Mouse (Mus musculus): Measurements from ENCODE around the gene Ccr7. TPM values are rescaled to one million over a fixed set of nuclear protein-coding genes. Genes with fewer than 3 reads are reported as not detected.
A peak's percentile ranks its signal among the peaks of the same experiment; 100 is the strongest.

Ccr7 gene
- polyA plus RNA-seq, 1 experiment from 2014 or later = 0.64 TPM

DNA sequence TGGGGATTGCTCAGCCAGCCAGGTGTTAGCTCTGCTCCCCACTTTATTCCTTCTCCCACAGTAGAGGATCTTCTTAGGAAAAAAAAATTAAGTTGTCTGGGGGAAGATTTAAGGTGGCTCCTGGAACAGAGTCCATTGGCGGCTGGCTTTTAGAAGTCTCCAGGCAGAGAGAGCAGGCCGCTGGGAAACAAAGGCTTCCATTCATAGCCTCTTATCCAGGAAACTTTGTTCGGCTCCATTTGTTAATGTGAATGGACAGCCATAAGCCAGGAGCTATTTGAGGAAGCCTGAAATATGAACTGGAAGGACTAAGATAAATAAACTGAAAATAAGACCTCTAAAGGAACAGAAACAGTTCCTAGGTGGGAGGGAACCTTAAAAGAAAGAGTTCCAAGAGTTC is 41.8 kb downstream of the Ccr7 start:
- peak; percentile 84 for ATAC-seq
- H3K4me2 ChIP-seq (ENCODE audit: low read depth, low read length) = peak overlapping the region; percentile 25
- H3K4me3 ChIP-seq (ENCODE audit: low read length) = no peak overlapping the region
- no peaks in the 10 kb centered on the region for H3K27me3 ChIP-seq (replicated peaks; ENCODE audit: control insufficient read depth, insufficient read depth, low read length)
- H3K9me3 ChIP-seq (ENCODE audit: control insufficient read depth, low read length) = no peaks in the 10 kb centered on the region
- H3K4me1 ChIP-seq (ENCODE audit: control insufficient read depth, insufficient read depth, low read length) = peaks cover 11% of the 10 kb centered on the region
- H3K27ac ChIP-seq (ENCODE audit: low read length) = peak overlapping the region; percentile 75
- H3K9ac ChIP-seq (ENCODE audit: low read depth, low read length) = no peak overlapping the region
- 3% methylated on average over 3 of the region's 3 CpGs for WGBS
- H3K36me3 ChIP-seq (ENCODE audit: control insufficient read depth, insufficient read depth, low read length) = no peaks in the 10 kb centered on the region

- peak; percentile 52 for ATAC-seq
- Histone ChIP-seq H3K4me2 (ENCODE audit: low read depth, low read length) (peak overlapping the region; percentile 25), H3K9ac (ENCODE audit: low read depth, low read length) (no peak overlapping the region), H3K27ac (ENCODE audit: low read length) (peak overlapping the region; percentile 75), H3K27me3 (replicated peaks; ENCODE audit: control insufficient read depth, insufficient read depth, low read length) (no peaks in the 10 kb centered on the region), H3K9me3 (ENCODE audit: control insufficient read depth, low read length) (no peaks in the 10 kb centered on the region), H3K4me3 (ENCODE audit: low read length) (no peak overlapping the region), H3K36me3 (ENCODE audit: control insufficient read depth, insufficient read depth, low read length) (no peaks in the 10 kb centered on the region), H3K4me1 (ENCODE audit: control insufficient read depth, insufficient read depth, low read length) (peaks cover 11% of the 10 kb centered on the region)
- 21% methylated on average over 5 of the region's 5 CpGs for WGBS
Observed at GRCm38 (mm10) chr11:99112700-99113099, 42.2 kb downstream of the Ccr7 start.

- Histone ChIP-seq H3K4me2 (ENCODE audit: low read depth, low read length) (no peak overlapping the region), H3K27me3 (replicated peaks; ENCODE audit: control insufficient read depth, insufficient read depth, low read length) (no peaks in the 10 kb centered on the region), H3K9me3 (ENCODE audit: control insufficient read depth, low read length) (no peaks in the 10 kb centered on the region), H3K4me1 (ENCODE audit: control insufficient read depth, insufficient read depth, low read length) (peaks cover 20% of the 10 kb centered on the region), H3K4me3 (ENCODE audit: low read length) (no peak overlapping the region), H3K36me3 (ENCODE audit: control insufficient read depth, insufficient read depth, low read length) (no peaks in the 10 kb centered on the region), H3K27ac (ENCODE audit: low read length) (no peak overlapping the region), H3K9ac (ENCODE audit: low read depth, low read length) (no peak overlapping the region)
- ATAC-seq = no peak
- 91% methylated on average over 7 of the region's 7 CpGs for WGBS
Observed at GRCm38 (mm10) chr11:99111631-99112030, 43.2 kb downstream of the Ccr7 start.

- H3K27me3 ChIP-seq (replicated peaks; ENCODE audit: control insufficient read depth, insufficient read depth, low read length) = no peaks in the 10 kb centered on the region
- WGBS = 65% methylated on average over 11 of the region's 11 CpGs
- no peak for ATAC-seq
- no peak overlapping the region for H3K4me3 ChIP-seq (ENCODE audit: low read length)
- H3K4me2 ChIP-seq (ENCODE audit: low read depth, low read length) = no peak overlapping the region
- no peaks in the 10 kb centered on the region for H3K36me3 ChIP-seq (ENCODE audit: control insufficient read depth, insufficient read depth, low read length)
- no peak overlapping the region for H3K27ac ChIP-seq (ENCODE audit: low read length)
- peaks cover 25% of the 10 kb centered on the region for H3K4me1 ChIP-seq (ENCODE audit: control insufficient read depth, insufficient read depth, low read length)
- no peaks in the 10 kb centered on the region for H3K9me3 ChIP-seq (ENCODE audit: control insufficient read depth, low read length)
- H3K9ac ChIP-seq (ENCODE audit: low read depth, low read length) = no peak overlapping the region
Observed at GRCm38 (mm10) chr11:99111155-99111554, 43.7 kb downstream of the Ccr7 start.

DNA sequence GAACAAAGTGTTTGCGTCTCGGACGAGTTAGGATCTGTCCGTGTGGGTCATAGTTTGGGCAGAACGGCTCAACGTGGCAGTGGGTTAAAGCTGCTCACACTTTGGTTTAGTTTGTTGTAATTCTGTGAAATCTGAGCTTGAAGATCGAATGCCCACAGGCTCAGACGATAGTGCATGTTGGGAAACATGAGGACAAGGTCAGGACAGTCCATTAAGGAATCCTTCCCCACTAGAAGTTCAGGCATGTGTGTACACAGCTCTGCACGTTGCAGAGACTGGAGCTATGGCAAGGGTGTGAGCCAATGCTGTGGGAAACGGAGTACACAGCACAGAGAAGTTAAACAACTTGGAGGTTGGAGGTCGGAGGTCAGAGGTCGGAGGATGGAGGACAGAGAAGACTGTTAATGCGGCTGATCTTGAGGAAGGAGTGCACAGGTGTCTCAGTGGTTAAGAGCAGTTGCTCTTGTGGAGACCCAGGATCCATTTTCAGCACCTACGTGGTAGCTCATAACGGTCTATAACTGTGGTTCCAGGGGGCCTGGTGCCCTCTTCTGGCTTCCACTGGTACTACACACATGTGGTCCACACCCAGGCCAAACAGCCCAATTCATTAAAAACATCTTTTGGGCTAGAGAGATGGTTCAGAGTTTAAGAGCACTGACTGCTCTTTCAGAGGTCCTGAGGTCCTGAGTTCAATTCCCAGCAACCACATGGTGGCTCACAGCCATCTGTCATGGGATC is 44.3 kb downstream of the Ccr7 start:
- no peaks in the 10 kb centered on the region for H3K9me3 ChIP-seq (ENCODE audit: control insufficient read depth, low read length)
- no peaks in the 10 kb centered on the region for H3K27me3 ChIP-seq (replicated peaks; ENCODE audit: control insufficient read depth, insufficient read depth, low read length)
- peaks cover 26% of the 10 kb centered on the region for H3K4me1 ChIP-seq (ENCODE audit: control insufficient read depth, insufficient read depth, low read length)
- 75% methylated on average over 15 of the region's 15 CpGs for WGBS
- H3K4me3 ChIP-seq (ENCODE audit: low read length) = no peak overlapping the region
- no peak for ATAC-seq
- no peak overlapping the region for H3K9ac ChIP-seq (ENCODE audit: low read depth, low read length)
- no peak overlapping the region for H3K4me2 ChIP-seq (ENCODE audit: low read depth, low read length)
- peak overlapping the region; percentile 45; the same call in 1 of the 2 replicates for H3K27ac ChIP-seq (ENCODE audit: low read length)
- no peaks in the 10 kb centered on the region for H3K36me3 ChIP-seq (ENCODE audit: control insufficient read depth, insufficient read depth, low read length)

DNA sequence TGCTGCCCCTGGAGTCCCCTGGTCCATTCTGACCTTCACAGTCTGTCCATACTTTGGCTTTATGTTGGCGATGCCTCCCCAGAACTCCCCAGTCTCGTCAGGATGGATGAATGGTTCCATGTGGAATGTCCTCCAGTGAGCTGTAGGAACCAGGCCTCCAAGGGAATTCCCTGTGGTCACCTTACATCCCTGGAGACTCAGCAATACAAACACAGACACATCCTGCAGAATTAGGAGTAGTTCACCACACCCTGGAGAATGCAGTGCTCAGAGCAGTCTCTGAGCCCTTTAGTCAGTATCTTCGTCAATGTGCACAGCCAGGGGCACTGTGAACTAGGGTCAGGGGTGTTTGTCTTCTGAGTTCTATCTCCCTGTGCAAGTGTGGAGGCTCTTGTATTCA is 46.6 kb downstream of the Ccr7 start:
- Histone ChIP-seq H3K4me3 (ENCODE audit: low read length) (no peak overlapping the region), H3K9ac (ENCODE audit: low read depth, low read length) (no peak overlapping the region), H3K27ac (ENCODE audit: low read length) (no peak overlapping the region), H3K27me3 (replicated peaks; ENCODE audit: control insufficient read depth, insufficient read depth, low read length) (no peaks in the 10 kb centered on the region), H3K4me2 (ENCODE audit: low read depth, low read length) (no peak overlapping the region), H3K4me1 (ENCODE audit: control insufficient read depth, insufficient read depth, low read length) (peaks cover 29% of the 10 kb centered on the region), H3K36me3 (ENCODE audit: control insufficient read depth, insufficient read depth, low read length) (no peaks in the 10 kb centered on the region), H3K9me3 (ENCODE audit: control insufficient read depth, low read length) (no peaks in the 10 kb centered on the region)
- no peak for ATAC-seq
- 71% methylated on average over 3 of the region's 3 CpGs for WGBS

DNA sequence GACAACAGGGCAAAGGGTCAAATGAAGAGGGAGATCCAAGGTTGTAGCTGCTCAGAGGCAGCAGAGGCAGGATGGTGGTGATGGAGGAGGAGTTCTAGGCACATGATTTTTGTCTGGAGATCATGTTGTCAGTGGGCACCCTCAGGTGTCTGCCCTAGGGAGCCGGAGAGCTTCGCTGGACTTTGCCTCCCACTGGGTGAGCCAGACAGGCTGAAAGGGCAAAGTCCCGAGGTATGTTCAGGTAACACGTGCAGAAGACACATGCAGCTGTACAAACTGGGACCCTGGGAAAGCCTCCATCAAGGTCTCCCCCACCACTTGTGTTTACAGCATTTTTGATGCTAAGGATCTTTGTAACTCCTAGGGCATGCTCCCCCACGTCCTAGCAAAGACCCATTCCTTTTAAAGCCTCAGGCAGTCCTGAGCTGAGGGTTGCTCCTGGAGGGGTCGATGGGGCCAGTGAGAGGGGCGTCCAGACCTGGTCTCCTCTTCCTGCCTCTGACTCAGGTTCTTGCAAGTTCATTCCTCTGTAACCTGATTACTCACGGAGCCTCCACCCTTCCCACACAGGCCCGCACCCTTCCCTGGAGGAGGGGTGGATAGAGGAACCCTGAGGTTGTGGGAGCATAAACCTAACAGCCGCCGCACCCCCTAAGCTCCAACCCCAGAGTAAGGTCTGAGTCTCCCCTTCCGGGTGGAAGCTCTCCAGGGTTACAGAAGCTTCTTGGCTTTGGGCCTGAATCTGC is 48.7 kb downstream of the Ccr7 start:
- Histone ChIP-seq H3K9ac (ENCODE audit: low read depth, low read length) (peak overlapping the region; percentile 30; the same call in 1 of the 2 replicates), H3K4me2 (ENCODE audit: low read depth, low read length) (no peak overlapping the region)
- 37% methylated on average over 12 of the region's 12 CpGs for WGBS

GRCm38 (mm10) chr11:99104609-99105410 is 50.1 kb downstream of the Ccr7 start:
- Histone ChIP-seq H3K27me3 (replicated peaks; ENCODE audit: control insufficient read depth, insufficient read depth, low read length) (no peaks in the 10 kb centered on the region), H3K4me3 (ENCODE audit: low read length) (no peak overlapping the region), H3K4me2 (ENCODE audit: low read depth, low read length) (no peak overlapping the region), H3K27ac (ENCODE audit: low read length) (0 out of 2 replicates have a peak overlapping the region, but pooled peaks have one; percentile 65), H3K9ac (ENCODE audit: low read depth, low read length) (no peak overlapping the region), H3K9me3 (ENCODE audit: control insufficient read depth, low read length) (no peaks in the 10 kb centered on the region), H3K36me3 (ENCODE audit: control insufficient read depth, insufficient read depth, low read length) (no peaks in the 10 kb centered on the region), H3K4me1 (ENCODE audit: control insufficient read depth, insufficient read depth, low read length) (peaks cover 18% of the 10 kb centered on the region)
- 64% methylated on average over 9 of the region's 9 CpGs for WGBS
- ATAC-seq = no peak

More for the DNA sequence above, 48.7 kb downstream of the Ccr7 start:
- Histone ChIP-seq H3K36me3 (ENCODE audit: control insufficient read depth, insufficient read depth, low read length) (no peaks in the 10 kb centered on the region), H3K4me3 (ENCODE audit: low read length) (no peak overlapping the region), H3K27me3 (replicated peaks; ENCODE audit: control insufficient read depth, insufficient read depth, low read length) (no peaks in the 10 kb centered on the region), H3K9me3 (ENCODE audit: control insufficient read depth, low read length) (no peaks in the 10 kb centered on the region), H3K27ac (ENCODE audit: low read length) (peak overlapping the region; percentile 92), H3K4me1 (ENCODE audit: control insufficient read depth, insufficient read depth, low read length) (peaks cover 22% of the 10 kb centered on the region)
- ATAC-seq = peak; percentile 91

All from intestine, embryonic 16.5 days (tissue).